Mouse (Mus musculus) CD4-positive, CD25-positive, alpha-beta regulatory T cell (primary cell): ENCODE data around the gene Klhl8. TPM values are rescaled to one million over a fixed set of nuclear protein-coding genes. Genes with fewer than 3 reads are reported as not detected.

Experiments used
- polyA plus RNA-seq: library from polyadenylated mRNA; unstranded; fragments of 100-300 nt; shearing (Covaris generic); gene quantifications from one replicate; pipeline ENCODE4 v1.2.1, GENCODE M21; 2017

Gene Klhl8
- polyA plus RNA-seq, result 6.4 TPM

GRCm38 (mm10) chr5:103910748-103911409 lies at the start of gene Klhl8:
Gene Klhl8, minus strand, starts transcription at chr5:103911259.

Other genes with a start within 250 kb of the Klhl8 start
- gene Aff1, start 218.9 kb downstream of the Klhl8 start, polyA plus RNA-seq, result 54.5 TPM
- gene Hsd17b13, start 66.2 kb upstream of the Klhl8 start, polyA plus RNA-seq, result not detected
- gene Hsd17b11, start 110.7 kb upstream of the Klhl8 start, polyA plus RNA-seq, result 4.5 TPM
- 51.7 TPM for gene Nudt9, start 135.0 kb upstream of the Klhl8 start, polyA plus RNA-seq
- gene Gm17660, start 166.3 kb upstream of the Klhl8 start, polyA plus RNA-seq, result not detected
- not detected for gene Sparcl1, start 202.5 kb upstream of the Klhl8 start, polyA plus RNA-seq